Mouse (Mus musculus) cerebellum, adult 11 months (tissue): Measurements from ENCODE around the gene Wfdc6a.
"Not testable (repeated sequence)": the region's sequence is repeated elsewhere in the genome, so short reads cannot be mapped to it uniquely, and the experiment has no call there.

Source experiments
- DNase-seq: peaks from one replicate; pipeline ENCODE4 v3.0.0; 2022

Gene Wfdc6a

GRCm38 (mm10) chr2:164585025-164585725 lies at the start of gene Wfdc6a:
Gene Wfdc6a (minus strand): TSS chr2:164585447.
- DNase-seq = not testable (repeated sequence)

GRCm38 (mm10) chr2:164621775-164622174 lies 36.5 kb upstream of the Wfdc6a start:
- DNase-seq = no peak

DNA sequence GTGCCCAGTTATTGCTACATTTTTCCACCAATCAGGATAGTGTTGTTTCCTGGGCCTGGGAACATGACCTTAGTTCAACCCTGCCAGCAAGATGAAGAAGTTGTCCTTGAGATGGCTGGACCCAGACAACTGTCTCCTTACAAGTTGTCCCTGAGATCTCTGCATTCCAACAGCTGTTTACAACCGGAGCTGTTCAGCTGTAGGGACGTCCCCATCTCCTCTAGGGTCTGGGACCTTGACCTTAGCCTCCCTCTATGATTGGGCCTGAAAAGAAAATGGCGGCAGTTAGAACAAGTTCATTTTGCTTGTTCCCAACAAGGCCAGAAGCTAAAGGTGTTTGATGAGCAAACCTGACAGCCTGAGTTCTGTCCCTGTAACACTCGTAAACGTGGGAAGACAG lies 33.8 kb upstream of the Wfdc6a start:
- no peak for DNase-seq

GRCm38 (mm10) chr2:164615386-164615785 lies 30.1 kb upstream of the Wfdc6a start:
- no peak for DNase-seq

DNA sequence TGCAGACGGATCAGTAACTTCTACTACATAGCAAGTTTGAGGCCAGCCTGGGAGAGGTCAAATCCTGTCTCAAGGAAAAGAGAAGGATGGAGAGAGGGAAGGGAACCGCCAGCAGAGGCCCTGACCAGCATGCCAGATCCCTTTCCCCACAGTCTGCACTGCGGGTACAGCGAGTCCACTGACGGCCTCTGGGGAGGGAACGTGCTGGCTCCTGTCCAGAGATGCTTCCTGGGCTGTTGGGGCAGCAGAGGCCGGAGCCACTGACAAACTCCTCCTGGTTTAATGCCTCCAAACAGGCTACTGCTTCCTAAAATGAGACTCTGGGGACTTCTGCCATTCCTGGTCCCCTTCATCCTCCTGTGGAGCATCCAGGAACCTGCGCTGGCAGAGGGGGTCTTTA lies 28.2 kb upstream of the Wfdc6a start, which contains the start of the genes Wfdc6b and Wfdc8:
TSS of gene Wfdc6b (plus strand) at position 52 of the 400 bp plus-strand sequence.
TSS of gene Wfdc8 (minus strand) at position 156 of the 400 bp plus-strand sequence.
- not testable (repeated sequence) for DNase-seq

- no peak for DNase-seq
Measured at GRCm38 (mm10) chr2:164608781-164609180, 23.5 kb upstream of the Wfdc6a start.

- DNase-seq = no peak
Measured at GRCm38 (mm10) chr2:164604411-164604810, 19.2 kb upstream of the Wfdc6a start.

- DNase-seq = no peak
Measured at GRCm38 (mm10) chr2:164603482-164603881, 18.2 kb upstream of the Wfdc6a start.

- DNase-seq = no peak
Measured at GRCm38 (mm10) chr2:164600179-164600578, 14.9 kb upstream of the Wfdc6a start.

DNA sequence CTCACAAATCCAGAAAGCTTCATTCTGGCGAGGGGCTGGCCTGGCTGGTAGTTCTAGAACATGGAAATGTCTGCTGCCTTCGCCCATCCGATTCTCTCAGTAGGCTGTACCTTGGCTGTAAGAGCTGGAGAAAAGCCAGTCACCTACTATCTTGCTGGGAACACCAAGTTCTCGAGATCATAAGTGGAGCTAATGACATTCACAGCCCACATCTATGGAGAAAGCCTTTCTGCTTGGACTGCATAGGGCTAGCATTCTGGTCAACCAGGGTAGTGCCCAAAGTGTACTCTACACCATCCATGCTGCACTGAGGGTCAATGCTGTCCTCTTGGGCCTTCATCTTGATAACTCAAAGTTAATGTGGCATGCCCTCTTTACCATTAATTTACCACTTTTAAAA lies 8.2 kb upstream of the Wfdc6a start, which contains the start of gene Eppin:
TSS of gene Eppin (minus strand) at position 101 of the 400 bp plus-strand sequence.
- DNase-seq = no peak

- DNase-seq = no peak
Measured at GRCm38 (mm10) chr2:164592014-164592413, 6.8 kb upstream of the Wfdc6a start.

GRCm38 (mm10) chr2:164573359-164573758 lies 11.9 kb downstream of the Wfdc6a start, which contains the start of gene Spint3:
Gene Spint3 (minus strand): TSS chr2:164573459.
- not testable (repeated sequence) for DNase-seq

GRCm38 (mm10) chr2:164567460-164567859 lies 17.8 kb downstream of the Wfdc6a start:
- DNase-seq = no peak

DNA sequence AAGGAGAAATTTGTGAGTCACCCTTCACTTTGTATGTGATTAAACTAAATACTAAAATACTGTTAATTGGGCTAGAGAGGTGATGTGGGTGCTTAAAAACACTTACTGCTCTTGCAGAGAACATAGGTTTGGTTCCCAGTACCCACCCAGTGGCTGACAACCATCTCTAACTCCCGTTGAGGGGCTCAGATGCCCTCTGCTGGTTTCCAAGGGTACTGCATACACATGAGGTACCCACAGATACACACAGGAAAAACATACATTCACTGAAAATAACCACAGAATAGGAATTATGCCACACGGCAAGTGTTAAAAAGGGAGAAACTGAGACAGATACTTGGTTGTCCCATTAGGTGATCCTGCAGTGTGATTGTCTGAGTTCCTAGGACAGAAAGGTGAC lies 18.2 kb downstream of the Wfdc6a start:
- DNase-seq = no peak

GRCm38 (mm10) chr2:164564346-164564745 lies 20.9 kb downstream of the Wfdc6a start:
- no peak for DNase-seq

DNA sequence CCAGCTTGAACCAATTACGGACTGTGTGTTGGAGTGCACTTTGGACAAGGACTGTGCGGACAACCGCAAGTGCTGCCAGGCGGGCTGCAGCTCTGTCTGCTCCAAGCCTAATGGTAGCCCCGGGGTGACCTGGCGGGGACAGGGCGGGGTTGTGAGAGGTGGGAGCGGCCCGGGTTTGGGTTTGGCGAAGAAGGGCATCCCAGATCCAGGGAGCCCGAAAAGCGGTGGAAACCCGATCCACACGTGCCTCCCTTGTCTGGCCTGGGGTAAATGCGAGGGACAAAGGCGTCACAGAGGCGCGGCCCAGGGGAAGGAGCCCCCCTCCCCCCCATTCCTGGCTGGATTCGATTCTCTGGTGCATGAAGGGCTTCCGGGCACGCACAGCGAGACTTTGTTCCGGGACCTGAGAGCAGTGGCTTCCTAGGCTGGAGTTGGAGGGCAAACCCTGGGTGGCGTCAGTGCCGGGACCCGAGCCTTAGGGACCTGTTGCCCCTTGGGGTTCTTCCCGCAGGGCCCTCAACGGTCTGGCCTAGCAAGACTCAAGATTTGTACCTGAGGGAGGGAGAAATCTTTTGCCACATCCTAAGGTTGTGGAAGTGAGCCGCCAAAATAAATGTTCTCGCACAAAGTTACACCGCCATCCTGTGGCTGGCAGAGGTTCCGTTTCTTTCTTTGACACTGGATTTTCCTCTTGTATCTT lies 21.8 kb downstream of the Wfdc6a start:
- no peak for DNase-seq

DNA sequence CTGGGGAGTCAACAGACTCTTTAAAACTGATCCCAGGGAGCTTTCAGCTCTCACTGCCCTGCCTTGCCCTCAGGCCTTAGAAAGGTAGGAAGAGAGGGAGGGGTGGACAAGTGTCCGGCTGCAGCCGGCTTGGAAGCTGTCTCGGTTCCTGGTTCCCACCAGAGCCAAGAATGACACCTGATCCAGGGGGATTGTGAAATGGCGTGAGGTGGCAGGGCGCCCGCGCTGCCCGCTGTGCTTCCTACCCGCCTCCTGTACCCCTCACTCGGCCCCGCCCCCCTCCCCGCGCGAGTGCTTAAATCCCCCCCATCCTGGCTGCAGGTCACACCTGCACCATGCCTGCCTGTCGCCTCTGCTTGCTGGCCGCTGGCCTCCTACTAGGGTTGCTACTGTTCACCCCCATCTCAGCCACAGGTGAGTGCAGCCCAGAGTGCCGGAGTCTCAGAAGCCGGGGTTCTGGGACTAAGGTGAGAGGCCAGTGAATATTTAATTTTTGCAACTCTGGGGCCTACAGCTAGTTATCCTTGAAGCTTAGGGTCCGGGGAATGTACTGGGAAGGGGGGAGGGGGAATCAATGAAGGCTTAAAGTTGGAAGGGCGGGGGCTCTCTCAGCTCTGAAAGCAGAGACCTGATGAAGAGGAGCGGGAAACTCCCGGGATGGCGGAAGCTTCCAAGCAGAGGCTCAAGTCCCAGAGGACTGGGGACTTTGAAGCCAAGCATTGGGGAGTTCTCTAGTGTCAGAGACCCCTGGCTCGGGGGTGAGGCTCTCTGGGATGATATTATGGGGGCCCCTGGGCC lies 22.7 kb downstream of the Wfdc6a start, which contains the start of gene Wfdc2:
TSS of gene Wfdc2 (plus strand) at position 23 of the 798 bp plus-strand sequence.
- DNase-seq = no peak

- no peak for DNase-seq
Measured at GRCm38 (mm10) chr2:164560106-164560505, 25.1 kb downstream of the Wfdc6a start.

DNA sequence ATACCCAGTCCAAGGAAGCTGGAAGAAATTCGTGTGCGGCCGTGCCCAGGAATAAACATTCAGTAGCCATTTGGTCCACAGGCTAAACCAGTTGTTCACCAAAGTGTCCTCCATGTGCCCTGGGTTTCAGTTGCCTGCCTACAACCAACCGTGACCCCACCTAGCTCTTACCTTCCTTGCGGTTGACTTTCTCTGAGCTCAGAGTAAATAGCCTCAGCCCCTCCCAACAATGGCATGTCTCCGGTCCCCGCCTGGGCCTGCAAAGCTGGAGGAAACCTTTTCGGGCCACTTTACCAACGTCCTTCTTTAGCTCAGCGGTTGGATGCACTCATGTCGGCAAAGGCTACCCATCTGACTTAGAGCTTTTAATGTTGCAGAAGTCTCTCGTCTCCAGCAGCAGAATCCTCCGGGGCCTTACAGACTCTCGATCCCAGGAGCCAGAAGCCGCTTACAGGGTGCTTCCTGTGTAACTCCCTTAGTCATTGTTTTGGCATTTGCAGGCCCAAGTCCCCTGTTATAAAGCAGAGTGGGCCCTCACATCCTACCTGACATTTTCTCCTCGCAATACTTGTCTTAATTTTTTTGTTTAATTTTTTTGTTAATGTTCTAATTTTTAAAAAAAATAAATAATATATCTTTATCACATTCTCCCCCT lies 26.1 kb downstream of the Wfdc6a start:
- DNase-seq = no peak

DNA sequence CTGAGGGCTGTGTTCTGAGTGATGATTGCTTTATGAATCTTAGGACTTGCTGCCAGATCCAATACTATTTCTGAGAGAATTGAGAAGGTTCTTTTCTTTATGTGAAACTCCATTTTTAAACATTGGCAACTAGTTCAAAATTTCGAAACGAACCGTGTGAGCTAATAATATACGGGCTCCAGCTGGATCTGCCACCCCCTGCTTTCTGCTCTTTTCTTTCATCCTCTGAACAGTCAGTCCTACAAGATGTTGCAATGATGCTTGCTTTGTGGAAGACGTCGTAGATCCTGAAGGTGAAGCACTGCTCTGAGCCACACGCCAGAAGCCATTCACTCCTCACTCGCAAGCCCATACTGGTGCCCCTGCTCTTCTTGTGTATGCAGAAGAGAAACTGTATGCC lies 26.8 kb downstream of the Wfdc6a start:
- DNase-seq = no peak

DNA sequence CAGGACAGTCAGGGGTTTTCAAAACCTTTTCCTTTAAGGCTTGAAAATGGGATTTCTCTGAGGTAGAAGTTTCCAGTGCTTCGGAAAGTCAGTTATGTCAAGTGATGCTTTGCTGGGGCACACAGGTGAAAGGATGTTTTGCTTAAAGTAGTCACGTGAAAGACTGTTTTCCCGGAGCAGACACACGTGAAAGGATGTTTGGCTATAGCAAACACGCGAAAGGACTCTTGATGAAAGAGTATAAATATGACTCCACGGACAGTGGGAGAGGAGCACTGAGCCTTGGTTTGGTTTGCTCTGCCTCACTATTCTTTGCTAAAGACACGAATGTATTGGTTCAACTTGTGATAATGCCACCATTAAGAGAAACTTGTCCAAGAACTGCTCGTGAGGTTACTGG lies 33.7 kb downstream of the Wfdc6a start:
- DNase-seq = no peak

GRCm38 (mm10) chr2:164550895-164551269 lies 34.4 kb downstream of the Wfdc6a start:
- DNase-seq = no peak
